Mouse (Mus musculus): Measurements from ENCODE around the gene Prtn3. TPM values are rescaled to one million over a fixed set of nuclear protein-coding genes. Genes with fewer than 3 reads are reported as not detected.

Gene Prtn3
- polyA plus RNA-seq, 1 experiment = not detected

DNA sequence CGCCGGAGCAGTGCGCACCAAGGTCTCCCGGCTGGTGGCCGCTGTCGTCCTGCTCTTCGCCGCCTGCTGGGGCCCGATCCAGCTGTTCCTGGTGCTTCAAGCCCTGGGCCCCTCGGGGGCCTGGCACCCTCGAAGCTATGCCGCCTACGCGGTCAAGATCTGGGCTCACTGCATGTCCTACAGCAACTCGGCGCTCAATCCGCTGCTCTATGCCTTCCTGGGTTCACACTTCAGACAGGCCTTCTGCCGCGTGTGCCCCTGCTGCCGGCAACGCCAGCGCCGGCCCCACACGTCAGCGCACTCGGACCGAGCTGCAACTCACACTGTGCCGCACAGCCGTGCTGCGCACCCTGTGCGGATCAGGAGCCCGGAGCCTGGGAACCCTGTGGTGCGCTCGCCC lies 47.3 kb downstream of the Prtn3 start:
- Histone ChIP-seq H3K4me3 (ENCODE audit: insufficient read depth, low read length) (no peak overlapping the region), H3K27ac (ENCODE audit: insufficient read depth, low read length) (no peak overlapping the region), H3K4me1 (ENCODE audit: control insufficient read depth, insufficient read depth, low read length) (no peaks in the 10 kb centered on the region)
- no peak for TF ChIP-seq CTCF (IDR thresholded peaks at IDR 0.05; ENCODE audit: borderline replicate concordance, insufficient read depth, low read length)
- no peak for TF ChIP-seq POLR2A (IDR thresholded peaks at IDR 0.05; ENCODE audit: low read depth, low read length)

DNA sequence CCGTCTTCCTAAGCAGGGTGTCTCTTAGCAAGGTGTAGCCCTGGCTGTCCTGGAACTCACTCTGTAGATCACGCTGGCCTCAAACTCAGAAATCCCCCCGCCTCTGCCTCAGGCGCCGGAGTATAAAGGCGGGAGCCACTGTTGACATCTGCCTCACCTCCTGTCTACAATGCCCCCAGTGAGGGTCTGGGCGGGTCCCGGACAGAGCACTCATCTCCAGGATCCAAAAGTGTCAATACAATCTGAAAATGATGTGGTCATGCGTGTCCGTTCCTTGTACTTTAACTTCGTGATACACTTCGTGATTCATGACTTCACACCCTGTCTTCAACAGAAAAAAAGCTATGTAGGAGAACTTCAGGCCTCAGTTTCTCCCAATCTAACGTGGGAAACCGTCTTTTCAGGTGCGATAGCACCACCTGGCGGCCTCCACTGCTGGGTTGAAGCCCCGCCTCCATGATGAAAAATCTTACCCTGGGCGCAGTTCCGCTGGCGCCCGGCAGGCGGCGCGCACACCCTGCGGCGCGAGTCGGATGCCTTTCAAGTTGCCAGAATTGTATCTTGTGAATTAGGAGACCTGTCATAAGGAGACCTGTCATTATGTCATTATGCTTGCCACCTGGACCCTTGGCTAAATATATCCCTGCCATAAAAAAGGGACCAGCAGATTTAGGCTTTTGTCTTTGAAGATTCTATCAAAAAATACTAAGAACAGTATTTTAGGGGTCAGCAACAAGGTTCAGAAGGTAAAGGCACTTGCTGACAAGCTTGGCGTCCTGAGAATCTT lies 50.9 kb downstream of the Prtn3 start:
- TF ChIP-seq CTCF (IDR thresholded peaks at IDR 0.05; ENCODE audit: borderline replicate concordance, insufficient read depth, low read length) (peak; percentile 94), POLR2A (IDR thresholded peaks at IDR 0.05; ENCODE audit: low read depth, low read length) (no peak)
- no peak overlapping the region for H3K27ac ChIP-seq (ENCODE audit: insufficient read depth, low read length)
- no peaks in the 10 kb centered on the region for H3K4me1 ChIP-seq (ENCODE audit: control insufficient read depth, insufficient read depth, low read length)
- no peak overlapping the region for H3K4me3 ChIP-seq (ENCODE audit: insufficient read depth, low read length)

DNA sequence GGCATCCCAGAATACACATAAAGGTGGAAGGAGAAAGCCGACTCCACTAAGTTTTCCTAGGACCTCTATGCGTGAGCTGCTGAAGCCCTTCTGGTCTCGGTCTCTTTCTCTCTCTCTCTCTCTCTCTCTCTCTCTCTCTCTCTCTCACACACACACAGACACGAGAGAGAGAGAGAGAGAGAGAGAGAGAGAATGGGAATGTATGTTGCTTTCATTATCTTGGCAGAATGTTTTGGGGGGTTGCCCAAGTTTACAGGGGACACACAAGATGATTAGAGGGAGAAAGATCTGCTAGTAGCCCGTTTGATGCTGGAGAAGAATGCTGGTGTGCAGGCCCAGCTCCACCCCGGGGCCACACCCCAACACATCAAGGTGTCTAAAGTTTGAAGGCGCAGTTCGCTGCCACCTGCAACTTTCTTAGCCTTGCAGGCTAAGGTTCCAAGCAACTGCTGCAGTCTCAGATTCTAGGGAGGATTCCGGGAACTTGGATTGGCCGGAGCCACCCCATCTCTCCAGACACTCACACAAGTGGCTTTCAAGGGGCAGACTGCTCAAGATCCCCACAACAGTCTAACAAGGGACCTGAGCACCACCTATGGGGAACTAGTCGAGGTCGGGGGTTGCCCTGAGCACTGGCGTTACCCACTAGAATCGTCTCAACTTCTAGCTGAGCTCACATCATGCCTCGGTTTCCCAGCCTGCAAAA lies 51.7 kb downstream of the Prtn3 start:
- no peak overlapping the region for H3K27ac ChIP-seq (ENCODE audit: insufficient read depth, low read length)
- H3K4me1 ChIP-seq (ENCODE audit: control insufficient read depth, insufficient read depth, low read length) = no peaks in the 10 kb centered on the region
- peak overlapping the region; percentile 87 for H3K4me3 ChIP-seq (ENCODE audit: insufficient read depth, low read length)
- no peak for TF ChIP-seq CTCF (IDR thresholded peaks at IDR 0.05; ENCODE audit: borderline replicate concordance, insufficient read depth, low read length)
- TF ChIP-seq POLR2A (IDR thresholded peaks at IDR 0.05; ENCODE audit: low read depth, low read length) = no peak

DNA sequence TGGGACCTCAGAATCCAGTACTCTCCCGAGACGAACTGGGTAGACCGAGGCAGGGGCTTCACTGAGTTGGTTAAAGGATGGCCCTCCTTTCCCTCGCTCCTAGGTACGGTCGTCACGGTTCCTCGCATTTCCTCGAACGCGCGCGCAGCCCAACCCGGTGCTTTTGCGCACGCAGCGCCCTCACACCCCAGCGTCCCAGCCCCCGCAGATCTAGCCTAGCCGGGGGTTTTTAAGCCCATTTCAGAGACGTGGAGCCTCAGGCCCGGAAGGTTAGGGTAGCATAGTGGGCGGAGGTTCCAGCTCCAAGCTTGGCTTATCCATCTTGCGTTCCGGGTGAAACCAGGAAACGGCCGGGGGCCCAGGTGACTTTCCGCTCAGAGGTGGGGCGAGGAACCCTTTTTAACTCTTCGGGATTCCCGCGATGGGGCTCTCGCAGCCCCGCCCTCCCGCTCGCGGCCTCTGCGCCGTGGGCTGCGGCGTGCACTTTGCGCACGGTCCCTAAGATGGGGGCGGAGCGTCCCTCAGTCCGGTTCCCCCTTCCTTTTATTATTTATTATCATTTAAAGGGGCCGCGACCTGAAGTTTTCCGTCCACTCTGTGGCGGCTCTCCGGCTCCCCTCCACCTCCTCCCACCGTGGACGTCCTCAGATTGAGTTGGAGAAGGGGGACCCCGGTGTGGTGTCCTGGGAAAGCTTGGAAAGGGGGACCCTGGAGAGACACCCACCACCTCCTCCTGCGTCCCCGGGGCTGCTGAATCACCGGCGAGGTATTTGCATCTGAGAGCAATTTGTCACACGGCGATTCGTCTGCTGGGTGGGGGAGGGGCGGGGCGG lies 52.4 kb downstream of the Prtn3 start, which contains the start of gene Arid3a:
Gene Arid3a, plus strand, starts transcription at position 553 of the 833 bp plus-strand sequence.
- H3K4me3 ChIP-seq (ENCODE audit: insufficient read depth, low read length) = peak within 1 kb of the TSS; percentile 87
- peak within 1 kb of the TSS; percentile 74 for H3K27ac ChIP-seq (ENCODE audit: insufficient read depth, low read length)
- H3K4me1 ChIP-seq (ENCODE audit: control insufficient read depth, insufficient read depth, low read length) = no peaks in the 10 kb centered on the region
- no peak for TF ChIP-seq CTCF (IDR thresholded peaks at IDR 0.05; ENCODE audit: borderline replicate concordance, insufficient read depth, low read length)
- 0 out of 2 replicates have a peak, but pooled peaks have one; percentile 4 for TF ChIP-seq POLR2A (IDR thresholded peaks at IDR 0.05; ENCODE audit: low read depth, low read length)

DNA sequence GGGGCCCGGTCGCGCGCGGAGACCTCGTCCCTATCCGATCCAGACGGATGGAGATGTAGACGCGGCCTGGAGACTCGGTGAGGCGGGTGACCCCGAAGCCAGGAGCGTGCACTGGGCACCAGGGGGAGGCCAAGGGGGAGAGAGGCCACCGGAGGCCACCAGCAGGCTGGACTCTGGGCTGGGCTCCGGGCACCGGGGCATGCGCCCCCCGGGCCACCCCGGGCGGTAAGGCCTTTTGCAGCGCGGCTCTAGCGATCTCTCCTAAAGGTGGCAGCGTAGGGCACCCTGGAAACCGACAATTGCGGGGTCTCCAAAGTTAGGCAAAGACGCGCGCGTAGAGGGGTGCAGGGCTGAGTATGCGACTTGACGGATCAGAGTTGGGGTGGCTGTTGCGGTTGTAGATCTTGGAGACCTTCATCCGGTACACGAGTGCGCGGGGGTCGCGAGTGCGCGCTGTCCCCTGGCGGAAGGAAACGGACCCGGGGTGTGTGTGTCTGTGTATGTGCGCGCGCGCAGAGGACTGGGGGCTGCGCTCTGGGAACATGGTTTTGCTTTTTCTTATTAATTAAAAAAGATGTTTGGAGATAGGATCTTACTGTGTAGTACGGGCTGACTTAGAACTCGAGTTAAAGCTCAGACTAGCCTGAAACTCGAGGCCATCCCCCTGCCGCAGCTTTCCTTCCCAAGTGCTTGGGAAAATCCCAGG lies 53.2 kb downstream of the Prtn3 start:
- peak overlapping the region; percentile 87 for H3K4me3 ChIP-seq (ENCODE audit: insufficient read depth, low read length)
- peaks cover 4% of the 10 kb centered on the region for H3K4me1 ChIP-seq (ENCODE audit: control insufficient read depth, insufficient read depth, low read length)
- peak overlapping the region; percentile 74 for H3K27ac ChIP-seq (ENCODE audit: insufficient read depth, low read length)
- TF ChIP-seq POLR2A (IDR thresholded peaks at IDR 0.05; ENCODE audit: low read depth, low read length) (peak; percentile 6), CTCF (IDR thresholded peaks at IDR 0.05; ENCODE audit: borderline replicate concordance, insufficient read depth, low read length) (no peak)

DNA sequence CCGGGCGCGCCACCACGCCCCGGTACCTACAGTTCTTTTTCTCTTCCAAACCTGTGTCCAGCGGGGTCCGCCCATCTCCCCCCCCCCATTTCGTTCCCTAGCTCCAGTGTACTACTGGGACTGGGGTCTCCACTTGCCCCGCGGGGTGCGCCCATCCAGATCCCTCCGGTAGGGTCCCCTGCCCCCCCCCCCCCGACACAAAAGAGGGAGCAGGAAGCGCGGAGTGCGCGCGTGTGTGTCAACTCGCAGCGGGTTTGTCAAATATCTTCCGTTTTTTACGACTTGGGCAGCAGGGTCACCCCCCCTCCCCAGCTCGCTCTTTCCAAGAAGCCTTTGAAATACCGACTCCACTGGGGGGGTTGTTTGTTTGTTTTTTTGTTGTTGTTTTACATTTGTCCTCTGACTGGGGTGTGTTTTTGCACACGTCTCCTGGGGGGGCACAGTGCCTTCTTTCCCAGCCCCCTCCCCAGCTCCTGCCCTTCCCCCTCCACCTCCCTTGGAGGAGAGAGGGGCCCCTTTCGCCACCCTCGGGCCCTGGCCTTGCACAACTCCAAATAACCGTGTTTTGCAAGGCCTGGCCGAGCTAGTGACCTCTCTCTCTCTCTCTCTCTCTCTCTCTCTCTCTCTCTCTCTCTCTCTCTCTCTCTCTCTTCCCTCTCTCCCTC lies 53.9 kb downstream of the Prtn3 start:
- TF ChIP-seq POLR2A (IDR thresholded peaks at IDR 0.05; ENCODE audit: low read depth, low read length) (no peak), CTCF (IDR thresholded peaks at IDR 0.05; ENCODE audit: borderline replicate concordance, insufficient read depth, low read length) (no peak)

DNA sequence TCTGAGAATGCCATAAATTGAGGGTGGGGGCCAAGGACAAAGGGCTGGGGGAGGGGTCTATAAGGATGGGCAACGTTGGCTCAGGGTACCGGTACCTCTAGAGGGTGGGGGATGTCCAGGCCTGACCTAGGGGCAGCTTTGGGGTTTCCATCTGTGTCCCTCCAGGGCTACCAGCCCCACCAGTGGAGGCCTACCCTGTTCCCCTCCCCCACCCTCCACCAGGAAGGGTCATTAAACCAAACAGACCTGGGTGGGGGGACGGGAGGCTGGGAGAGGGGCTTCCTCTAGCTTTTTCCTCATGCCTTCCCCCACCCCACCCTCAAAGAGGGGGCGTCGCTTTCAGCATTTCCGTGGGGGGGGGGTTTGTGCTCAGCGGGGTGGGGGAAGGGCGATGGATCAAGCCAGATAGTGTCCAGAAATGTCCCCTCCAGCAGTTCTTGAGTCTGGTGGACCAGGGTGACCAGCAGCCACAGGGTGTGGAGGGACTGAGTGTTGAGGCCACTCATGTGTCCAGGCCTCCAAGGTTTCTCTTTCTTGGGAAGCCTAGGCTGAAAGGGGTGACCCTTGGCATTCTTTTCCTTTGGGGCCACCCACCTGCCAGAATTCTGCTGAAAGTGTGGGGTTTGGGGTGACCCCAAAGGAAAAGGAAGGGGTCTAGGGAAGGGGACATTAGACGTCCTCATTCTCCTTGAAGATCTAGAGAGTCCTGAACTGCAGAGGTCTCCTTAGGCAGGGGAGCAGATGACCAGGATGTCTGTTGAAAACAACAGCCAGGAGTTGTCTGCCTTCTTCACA lies 54.8 kb downstream of the Prtn3 start:
- Histone ChIP-seq H3K4me1 (ENCODE audit: control insufficient read depth, insufficient read depth, low read length) (peaks cover 12% of the 10 kb centered on the region), H3K27ac (ENCODE audit: insufficient read depth, low read length) (no peak overlapping the region), H3K4me3 (ENCODE audit: insufficient read depth, low read length) (peak overlapping the region; percentile 87)
- TF ChIP-seq CTCF (IDR thresholded peaks at IDR 0.05; ENCODE audit: borderline replicate concordance, insufficient read depth, low read length) = no peak
- no peak for TF ChIP-seq POLR2A (IDR thresholded peaks at IDR 0.05; ENCODE audit: low read depth, low read length)

More for the DNA sequence above, 53.9 kb downstream of the Prtn3 start:
- H3K27ac ChIP-seq (ENCODE audit: insufficient read depth, low read length) = peak overlapping the region; percentile 74
- peaks cover 8% of the 10 kb centered on the region for H3K4me1 ChIP-seq (ENCODE audit: control insufficient read depth, insufficient read depth, low read length)
- H3K4me3 ChIP-seq (ENCODE audit: insufficient read depth, low read length) = peak overlapping the region; percentile 87

Measured in embryonic fibroblast, embryonic 13.5 days (primary cell).